Mouse (Mus musculus): ENCODE measurements around the gene Myo18a. TPM values are rescaled to one million over a fixed set of nuclear protein-coding genes. Genes with fewer than 3 reads are reported as not detected.
"Not testable (repeated sequence)": the region's sequence is repeated elsewhere in the genome, so short reads cannot be mapped to it uniquely, and the experiment has no call there.

Gene Myo18a
- polyA plus RNA-seq (2015; fragmentation: Nextera tagmentation; extraction: Ambion mirVana) = 71.9 and 73.2 TPM in 2 replicates

GRCm38 (mm10) chr11:77762783-77763672, at the start of gene Myo18a:
Gene Myo18a (plus strand): TSS chr11:77763246.
- Histone ChIP-seq H3K9me3 (no peaks in the 10 kb centered on the region), H3K9ac (peak within 1 kb of the TSS; percentile 94), H3K27ac (peak within 1 kb of the TSS; percentile 87), H3K4me2 (peak within 1 kb of the TSS; percentile 69), H3K4me1 (peaks cover 30% of the 10 kb centered on the region), H3K4me3 (peak within 1 kb of the TSS; percentile 84), H3K36me3 (no peaks in the 10 kb centered on the region), H3K27me3 (no peaks in the 10 kb centered on the region)
- WGBS = 2% methylated on average over 59 of the region's 79 CpGs
- ATAC-seq (ENCODE audit: insufficient number of reproducible peaks, low FRiP score, low TSS enrichment, low read depth) = peak; percentile 73

DNA sequence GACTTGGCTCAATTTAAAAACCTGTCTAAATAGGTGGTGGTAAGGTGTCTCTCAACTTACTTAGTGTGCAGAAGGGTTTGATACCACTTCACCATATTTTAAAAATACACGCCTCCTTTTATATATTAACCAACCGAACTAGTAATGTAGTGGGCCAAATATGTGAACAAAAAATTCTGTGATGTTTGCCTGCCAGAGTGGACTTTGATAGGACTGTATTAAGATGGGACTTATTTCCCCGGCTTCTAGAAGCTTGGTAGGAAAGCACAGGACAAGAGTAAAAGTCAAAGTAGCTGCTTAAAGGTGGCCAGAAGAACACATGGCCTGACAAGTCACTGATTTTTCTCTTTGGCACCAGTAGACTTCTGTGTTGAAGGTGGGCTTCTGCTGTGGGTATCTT, 49.3 kb upstream of the Myo18a start:
- H3K27ac ChIP-seq = no peak overlapping the region
- H3K9me3 ChIP-seq = no peaks in the 10 kb centered on the region
- ATAC-seq (ENCODE audit: insufficient number of reproducible peaks, low FRiP score, low TSS enrichment, low read depth) = no peak
- WGBS = 93% methylated on average over 3 of the region's 3 CpGs
- H3K4me1 ChIP-seq = no peaks in the 10 kb centered on the region
- H3K36me3 ChIP-seq = peaks cover 21% of the 10 kb centered on the region
- no peak overlapping the region for H3K4me3 ChIP-seq
- H3K9ac ChIP-seq = no peak overlapping the region
- H3K4me2 ChIP-seq = no peak overlapping the region
- no peaks in the 10 kb centered on the region for H3K27me3 ChIP-seq

DNA sequence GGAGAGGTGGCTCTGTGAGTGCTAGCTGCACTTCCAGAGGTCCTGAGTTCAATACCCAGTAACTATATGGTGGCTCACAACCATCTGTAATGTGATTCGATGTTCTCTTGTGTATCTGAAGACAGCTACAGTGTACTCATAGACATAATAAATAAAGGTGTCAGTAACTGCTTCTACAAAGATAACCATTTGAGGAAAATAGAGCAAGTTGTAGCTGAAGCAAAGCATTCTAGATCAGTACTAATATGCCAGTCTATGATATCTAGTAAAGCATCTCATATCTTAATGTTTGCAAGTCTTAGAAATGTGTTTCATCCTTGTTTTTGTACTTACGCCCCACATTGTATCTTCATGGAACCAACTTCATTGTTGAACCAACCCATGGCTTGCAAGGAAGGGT, 44.0 kb upstream of the Myo18a start:
- no peaks in the 10 kb centered on the region for H3K27me3 ChIP-seq
- H3K9ac ChIP-seq = no peak overlapping the region
- H3K9me3 ChIP-seq = no peaks in the 10 kb centered on the region
- H3K27ac ChIP-seq = no peak overlapping the region
- H3K4me2 ChIP-seq = no peak overlapping the region
- no peak overlapping the region for H3K4me3 ChIP-seq
- 97% methylated on average over 2 of the region's 2 CpGs for WGBS
- no peak for ATAC-seq (ENCODE audit: insufficient number of reproducible peaks, low FRiP score, low TSS enrichment, low read depth)
- H3K4me1 ChIP-seq = no peaks in the 10 kb centered on the region
- H3K36me3 ChIP-seq = 0 out of 2 replicates have a peak, but pooled peaks cover 5% of the 10 kb centered on the region

- H3K4me2 ChIP-seq = no peak overlapping the region
- no peak overlapping the region for H3K9ac ChIP-seq
- no peak for ATAC-seq (ENCODE audit: insufficient number of reproducible peaks, low FRiP score, low TSS enrichment, low read depth)
- no peak overlapping the region for H3K27ac ChIP-seq
- H3K27me3 ChIP-seq = no peaks in the 10 kb centered on the region
- H3K4me1 ChIP-seq = no peaks in the 10 kb centered on the region
- no peak overlapping the region for H3K4me3 ChIP-seq
- 92% methylated on average over 4 of the region's 4 CpGs for WGBS
- 0 out of 2 replicates have a peak, but pooled peaks cover 3% of the 10 kb centered on the region for H3K36me3 ChIP-seq
- H3K9me3 ChIP-seq = no peaks in the 10 kb centered on the region
These were observed 41.7 kb upstream of the Myo18a start for GRCm38 (mm10) chr11:77721389-77721788.

DNA sequence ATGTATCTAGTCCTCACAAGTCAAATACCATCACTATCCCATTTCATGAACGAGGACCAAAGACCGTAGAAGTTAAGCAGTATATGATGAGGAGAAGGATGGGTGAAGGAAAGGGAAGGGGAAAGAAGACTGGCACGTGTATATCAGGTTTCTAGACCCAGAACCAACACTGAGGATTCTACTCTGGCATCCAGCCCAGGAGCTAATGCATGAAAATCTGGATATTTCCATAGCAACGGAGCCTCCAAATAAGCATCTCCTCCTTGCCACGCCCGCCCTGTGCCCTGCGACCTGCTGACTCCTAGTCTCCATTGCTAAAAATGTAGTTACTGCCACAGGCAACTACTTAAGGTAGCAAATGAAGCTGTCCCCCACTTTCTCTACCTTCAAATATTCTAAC, 38.3 kb upstream of the Myo18a start:
- Histone ChIP-seq H3K27me3 (no peaks in the 10 kb centered on the region), H3K9me3 (no peaks in the 10 kb centered on the region), H3K9ac (no peak overlapping the region), H3K27ac (no peak overlapping the region), H3K4me2 (no peak overlapping the region), H3K4me1 (no peaks in the 10 kb centered on the region), H3K36me3 (no peaks in the 10 kb centered on the region), H3K4me3 (no peak overlapping the region)
- ATAC-seq (ENCODE audit: insufficient number of reproducible peaks, low FRiP score, low TSS enrichment, low read depth) = no peak
- whole genome bisulfite sequencing = 78% methylated on average over 7 of the region's 7 CpGs

GRCm38 (mm10) chr11:77725183-77725582, 37.9 kb upstream of the Myo18a start, which contains the start of gene Cryba1:
Gene Cryba1 (minus strand): TSS chr11:77725283.
- Histone ChIP-seq H3K4me2 (no peak within 1 kb of the TSS), H3K27ac (no peak within 1 kb of the TSS), H3K9ac (no peak within 1 kb of the TSS), H3K4me3 (no peak within 1 kb of the TSS), H3K4me1 (no peaks in the 10 kb centered on the region), H3K9me3 (no peaks in the 10 kb centered on the region), H3K36me3 (no peaks in the 10 kb centered on the region), H3K27me3 (no peaks in the 10 kb centered on the region)
- ATAC-seq (ENCODE audit: insufficient number of reproducible peaks, low FRiP score, low TSS enrichment, low read depth) = no peak
- 57% methylated on average over 7 of the region's 7 CpGs for WGBS

GRCm38 (mm10) chr11:77728587-77728986, 34.5 kb upstream of the Myo18a start:
- Histone ChIP-seq H3K9ac (no peak overlapping the region), H3K4me2 (no peak overlapping the region), H3K27me3 (no peaks in the 10 kb centered on the region), H3K27ac (no peak overlapping the region), H3K36me3 (no peaks in the 10 kb centered on the region), H3K4me3 (no peak overlapping the region), H3K9me3 (no peaks in the 10 kb centered on the region), H3K4me1 (no peaks in the 10 kb centered on the region)
- ATAC-seq (ENCODE audit: insufficient number of reproducible peaks, low FRiP score, low TSS enrichment, low read depth) = no peak
- WGBS = 60% methylated on average over 2 of the region's 2 CpGs

- Histone ChIP-seq H3K27me3 (no peaks in the 10 kb centered on the region), H3K4me2 (no peak overlapping the region), H3K4me1 (no peaks in the 10 kb centered on the region), H3K27ac (no peak overlapping the region), H3K4me3 (no peak overlapping the region), H3K9me3 (no peaks in the 10 kb centered on the region), H3K36me3 (no peaks in the 10 kb centered on the region), H3K9ac (no peak overlapping the region)
- WGBS = under 1% methylated on average over 6 of the region's 6 CpGs
- ATAC-seq (ENCODE audit: insufficient number of reproducible peaks, low FRiP score, low TSS enrichment, low read depth) = no peak
These were observed 25.8 kb upstream of the Myo18a start for GRCm38 (mm10) chr11:77737289-77737688.

- Histone ChIP-seq H3K27ac (no peak overlapping the region), H3K27me3 (no peaks in the 10 kb centered on the region), H3K4me1 (no peaks in the 10 kb centered on the region), H3K9me3 (no peaks in the 10 kb centered on the region), H3K4me3 (no peak overlapping the region), H3K4me2 (no peak overlapping the region), H3K9ac (no peak overlapping the region), H3K36me3 (no peaks in the 10 kb centered on the region)
- ATAC-seq (ENCODE audit: insufficient number of reproducible peaks, low FRiP score, low TSS enrichment, low read depth) = no peak
- 55% methylated on average over 7 of the region's 7 CpGs for WGBS
These were observed 24.5 kb upstream of the Myo18a start for GRCm38 (mm10) chr11:77738555-77738954.

DNA sequence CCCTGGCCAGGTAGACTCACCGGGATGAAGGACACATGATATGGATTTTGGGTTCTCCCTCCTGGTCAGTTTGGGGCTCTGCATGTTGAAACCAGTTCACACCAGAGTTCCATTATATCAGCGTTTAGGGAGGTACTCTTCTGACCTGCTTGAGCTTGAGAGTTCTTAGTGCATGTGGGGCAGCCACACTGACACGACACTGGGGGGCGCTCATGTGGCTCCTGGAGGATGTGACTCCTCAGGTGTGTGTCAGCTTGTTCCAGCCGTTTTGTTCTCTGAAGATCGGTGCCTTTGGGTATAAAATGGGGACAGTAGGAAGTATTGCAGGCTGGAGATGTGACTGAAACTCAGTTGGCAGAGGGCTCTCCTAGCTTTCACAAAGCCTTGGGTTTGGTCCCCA, 19.1 kb upstream of the Myo18a start:
- ATAC-seq (ENCODE audit: insufficient number of reproducible peaks, low FRiP score, low TSS enrichment, low read depth) = no peak
- WGBS = 35% methylated on average over 6 of the region's 6 CpGs

DNA sequence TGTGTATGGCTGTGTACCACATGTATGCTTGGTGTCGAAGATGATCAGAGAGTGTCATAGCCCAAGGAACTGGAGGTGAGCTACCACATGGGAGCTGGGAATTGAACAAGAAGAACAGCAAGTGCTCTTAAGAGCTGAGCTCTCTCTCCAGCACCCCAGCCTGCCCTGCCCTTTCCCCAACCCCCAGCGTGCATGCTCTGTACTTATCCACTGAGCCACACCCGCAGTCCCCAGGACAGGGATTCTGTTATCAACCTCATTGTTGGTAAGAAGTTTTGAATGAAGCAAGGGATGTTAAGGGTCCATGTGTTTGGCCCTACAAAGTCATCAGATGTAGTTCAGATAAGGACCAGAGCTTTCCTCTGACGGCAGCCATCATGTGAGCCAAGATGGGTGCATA, 16.4 kb upstream of the Myo18a start:
- Histone ChIP-seq H3K27me3 (no peaks in the 10 kb centered on the region), H3K9me3 (no peaks in the 10 kb centered on the region), H3K9ac (no peak overlapping the region), H3K36me3 (no peaks in the 10 kb centered on the region), H3K4me2 (no peak overlapping the region), H3K27ac (no peak overlapping the region), H3K4me3 (no peak overlapping the region), H3K4me1 (no peaks in the 10 kb centered on the region)
- 83% methylated on average over 4 of the region's 4 CpGs for WGBS
- ATAC-seq (ENCODE audit: insufficient number of reproducible peaks, low FRiP score, low TSS enrichment, low read depth) = no peak

More for the DNA sequence above, 19.1 kb upstream of the Myo18a start:
- Histone ChIP-seq H3K9me3 (no peaks in the 10 kb centered on the region), H3K27me3 (no peaks in the 10 kb centered on the region), H3K4me2 (no peak overlapping the region), H3K4me1 (no peaks in the 10 kb centered on the region), H3K9ac (no peak overlapping the region), H3K27ac (no peak overlapping the region), H3K36me3 (no peaks in the 10 kb centered on the region), H3K4me3 (no peak overlapping the region)

DNA sequence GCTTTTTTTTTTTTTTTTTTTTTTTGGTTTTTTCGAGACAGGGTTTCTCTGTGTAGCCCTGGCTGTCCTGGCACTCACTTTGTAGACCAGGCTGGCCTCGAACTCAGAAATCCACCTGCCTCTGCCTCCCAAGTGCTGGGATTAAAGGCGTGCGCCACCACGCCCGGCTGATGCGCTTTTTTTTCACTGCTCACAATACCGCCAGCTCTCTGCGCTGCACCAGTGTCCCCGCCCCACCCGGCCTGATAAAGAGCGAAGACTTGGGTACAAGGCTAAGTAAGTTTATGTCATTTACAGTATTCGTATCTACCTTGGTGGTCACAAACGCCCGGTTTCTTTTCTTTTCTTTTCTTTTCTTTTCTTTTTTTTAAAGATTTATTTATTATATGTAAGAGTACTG, 15.9 kb upstream of the Myo18a start:
- WGBS = 93% methylated on average over 14 of the region's 15 CpGs
- H3K27me3 ChIP-seq; H3K4me2 ChIP-seq; ATAC-seq (ENCODE audit: insufficient number of reproducible peaks, low FRiP score, low TSS enrichment, low read depth); H3K9me3 ChIP-seq; H3K27ac ChIP-seq; H3K36me3 ChIP-seq; H3K4me1 ChIP-seq; H3K9ac ChIP-seq; H3K4me3 ChIP-seq: not testable (repeated sequence)
